ENCODE assay signal across 11 mouse cellular contexts in genomic region chr15:24501907-24502559, GRCm38 (mm10).
DNase-seq lines count a peak whose midpoint lies in the region; ATAC-seq and TF ChIP-seq lines count a peak whose summit lies in the region.
"Had no signal": no experiment of that assay in that cellular context is flagged by ENCODE, and none has a peak within 500 bp of the region (broad histone marks: within the 10 kb centered on the region; RNA-seq: fewer than 3 reads in every experiment).

No protein-coding gene starts in this region.

- no peak for TF ChIP-seq CTCF in brain, embryonic 14.5 days (IDR thresholded peaks at IDR 0.05; ENCODE audit: borderline replicate concordance, extremely low read depth, insufficient read depth, insufficient read length)

- intact Hi-C loops in gastrocnemius, postnatal 14 days (cut with DNase I; ENCODE audit: low total_unique reads): no loop called here

- peak; percentile 76 for ATAC-seq in frontal cortex, adult (ENCODE audit: low TSS enrichment)
- ATAC-seq in megakaryocyte-erythroid progenitor cell, adult 5-6 weeks (replicated peaks; ENCODE audit: low FRiP score, low TSS enrichment, poor library complexity, severe bottlenecking): no peak
- ATAC-seq: lung, postnatal 0 days; Patski had no signal

- peak; percentile 2 to 6 for DNase-seq in layer of hippocampus, postnatal 36 days
- DNase-seq in layer of hippocampus, adult 9-11 months: no peak
- DNase-seq in brain, embryonic 14.5 days (ENCODE audit: low read depth): peak; percentile 45
- DNase-seq in cerebellum, adult 18-20 months: peak; percentile 39 to 41
- DNase-seq in gastrocnemius, postnatal 14 days: no peak
- DNase-seq: kidney, postnatal 14 days; thymus, postnatal 4 days had no signal

- no peak for TF ChIP-seq POLR2A in brain, embryonic 14.5 days (IDR thresholded peaks at IDR 0.05; ENCODE audit: borderline replicate concordance, extremely low read depth, insufficient read depth, insufficient read length, poor library complexity, severe bottlenecking)

Comparison
In these comparisons a context has a peak if more than half of its experiments do, and no peak if none do; other contexts are left out.
1. DNase-seq: peak in layer of hippocampus, postnatal 36 days (2 of 2), brain, embryonic 14.5 days (single experiment) and cerebellum, adult 18-20 months (2 of 2); none in layer of hippocampus, adult 9-11 months (single experiment) and gastrocnemius, postnatal 14 days (single experiment).